8 mouse cellular contexts compared by ENCODE assay signal in genomic region chr5:143638516-143639270, GRCm38 (mm10). TPM values are rescaled to one million over a fixed set of nuclear protein-coding genes. Genes with fewer than 3 reads are reported as not detected.
DNase-seq lines count a peak whose midpoint lies in the region; ATAC-seq lines count a peak whose summit lies in the region.

No protein-coding gene starts in this region.

- H3K27ac ChIP-seq in heart, embryonic 10.5 days: no peak overlapping the region
- H3K27ac ChIP-seq in liver, embryonic 11.5 days (ENCODE audit: low read depth, low read length): peak overlapping the region; percentile 97

- no peak overlapping the region for H3K9ac ChIP-seq in liver, embryonic 11.5 days (ENCODE audit: low read depth, low read length)

- peaks cover 42% of the 10 kb centered on the region for H3K4me1 ChIP-seq in heart, embryonic 10.5 days
- peaks cover 79% of the 10 kb centered on the region for H3K4me1 ChIP-seq in liver, embryonic 11.5 days (replicated peaks; ENCODE audit: control insufficient read depth, insufficient read depth, low read length)

- 68% methylated on average over 7 of the region's 7 CpGs for WGBS in heart, embryonic 10.5 days
- 64% methylated on average over 7 of the region's 7 CpGs for WGBS in liver, embryonic 11.5 days

- peak; percentile 89 for DNase-seq in heart, adult 11 months
- no peak for DNase-seq in heart, embryonic 10.5 days (ENCODE audit: low spot score)
- no peak for DNase-seq in liver, embryonic 11.5 days (ENCODE audit: low spot score)
- DNase-seq in liver: no peak
- no peak for DNase-seq in cerebellum, postnatal 25 days
- DNase-seq in cerebellum, adult 8-10 months: no peak

- peak overlapping the region; percentile 52 for H3K4me2 ChIP-seq in liver, embryonic 11.5 days

- H3K27me3 ChIP-seq in heart, embryonic 10.5 days (ENCODE audit: insufficient read depth, poor library complexity, severe bottlenecking): no peaks in the 10 kb centered on the region
- no peaks in the 10 kb centered on the region for H3K27me3 ChIP-seq in liver, embryonic 11.5 days (replicated peaks; ENCODE audit: control insufficient read depth, insufficient read depth, low read length)

- no peaks in the 10 kb centered on the region for H3K9me3 ChIP-seq in heart, embryonic 10.5 days
- no peaks in the 10 kb centered on the region for H3K9me3 ChIP-seq in liver, embryonic 11.5 days (ENCODE audit: control insufficient read depth, low read length)

- no peak; the same call in 1 of the 2 replicates for ATAC-seq in liver, embryonic 11.5 days (replicated peaks; ENCODE audit: low FRiP score)
- 0 out of 2 replicates have a peak, but pooled peaks have one; percentile 10 for ATAC-seq in erythroblast, adult 5-6 weeks (replicated peaks; ENCODE audit: low FRiP score, poor library complexity, severe bottlenecking)
- ATAC-seq in megakaryocyte progenitor cell, adult 5-6 weeks (replicated peaks; ENCODE audit: poor library complexity): peak; percentile 32

- no peak overlapping the region for H3K4me3 ChIP-seq in heart, embryonic 10.5 days
- no peak overlapping the region for H3K4me3 ChIP-seq in liver, embryonic 11.5 days (ENCODE audit: low read depth, low read length)

- H3K36me3 ChIP-seq in heart, embryonic 10.5 days: no peaks in the 10 kb centered on the region
- H3K36me3 ChIP-seq in liver, embryonic 11.5 days (ENCODE audit: control insufficient read depth, insufficient read depth, low read length): no peaks in the 10 kb centered on the region

RNA-seq across cellular contexts. Expression of gene Cyth3, which starts 16.4 kb away (rescaled TPM):
- 30.9 and 33.1 TPM in 2 replicates for polyA plus RNA-seq in heart, embryonic 10.5 days (2016; fragmentation: Nextera tagmentation; extraction: Ambion mirVana)
- polyA plus RNA-seq in liver, embryonic 11.5 days (2014; fragmentation: Nextera tagmentation; extraction: Ambion mirVana): 62.8 and 64.5 TPM in 2 replicates
- total RNA-seq in erythroblast, adult 5-6 weeks (2015; ENCODE audit: low replicate concordance): 105 and 106 TPM in 2 replicates
- total RNA-seq in erythroblast, adult 5-6 weeks (2017; ENCODE audit: low replicate concordance): 145 and 205 TPM in 2 replicates
- total RNA-seq in megakaryocyte progenitor cell, adult 5-6 weeks (2015): 10.4 and 15.7 TPM in 2 replicates
- total RNA-seq in megakaryocyte progenitor cell, adult 5-6 weeks (2017): 8.8 and 17.4 TPM in 2 replicates

Comparison
In these comparisons a context has a peak if more than half of its experiments do, and no peak if none do; other contexts are left out.
1. RNA of gene Cyth3, which starts 16.4 kb away (total RNA-seq): 105 to 205 TPM in erythroblast, adult 5-6 weeks; 8.8 to 17.4 TPM in megakaryocyte progenitor cell, adult 5-6 weeks; every median in the first group is over 4 times any median in the second.